Mouse (Mus musculus) stomach, postnatal 0 days (tissue): Measurements from ENCODE around the gene Abtb2. TPM values are rescaled to one million over a fixed set of nuclear protein-coding genes. Genes with fewer than 3 reads are reported as not detected.
"Not testable (repeated sequence)": the region's sequence is repeated elsewhere in the genome, so short reads cannot be mapped to it uniquely, and the experiment has no call there.

Experiments used
- ATAC-seq: fragments of 200-750 bp; cut with Nextera tagmentation; 2 replicates; pipeline ENCODE4 v1.8.0; 2017; ENCODE audit not compliant: low FRiP score, low TSS enrichment
- DNase-seq: peaks from one replicate; pipeline ENCODE4 v3.0.0-alpha.2; 2016; ENCODE audit warnings: low spot score
- H3K27ac ChIP-seq: fragments of 300-500 bp; sonication (generic); replicated peaks from 2 replicates; pipeline ENCODE4 v1.5.1; 2014; ENCODE audit warnings: mild to moderate bottlenecking, control low read depth
- H3K27me3 ChIP-seq: fragments of 300-500 bp; sonication (generic); 2 replicates; pipeline ENCODE4 v1.6.1; 2014; ENCODE audit warnings: low read length; ENCODE audit not compliant: control insufficient read depth, insufficient read depth
- H3K36me3 ChIP-seq: fragments of 300-500 bp; sonication (generic); 2 replicates; pipeline ENCODE4 v1.6.1; 2014; ENCODE audit warnings: low read length, mixed read lengths; ENCODE audit not compliant: control insufficient read depth, insufficient read depth
- H3K4me1 ChIP-seq: fragments of 300-500 bp; sonication (generic); replicated peaks from 2 replicates; pipeline ENCODE4 v1.6.1; 2014; ENCODE audit warnings: antibody characterized with exemption; ENCODE audit not compliant: control insufficient read depth, insufficient read depth
- H3K4me2 ChIP-seq: fragments of 300-500 bp; sonication (generic); replicated peaks from 2 replicates; pipeline ENCODE4 v1.6.1; 2014; ENCODE audit warnings: low read depth, mild to moderate bottlenecking, control low read depth, moderate library complexity
- H3K4me3 ChIP-seq: fragments of 300-500 bp; sonication (generic); 2 replicates; pipeline ENCODE4 v1.5.1; 2014; ENCODE audit warnings: low read depth, low read length, control low read depth
- H3K9ac ChIP-seq: fragments of 300-500 bp; sonication (generic); 2 replicates; pipeline ENCODE4 v1.6.1; 2014; ENCODE audit warnings: mild to moderate bottlenecking, low read length, control low read depth, mixed read lengths
- H3K9me3 ChIP-seq: fragments of 300-500 bp; sonication (generic); 2 replicates; pipeline ENCODE4 v1.6.1; 2016; ENCODE audit warnings: low read length; ENCODE audit not compliant: control insufficient read depth
- CTCF ChIP-seq: IDR thresholded peaks from 2 replicates; pipeline ENCODE4 v1.5.1; 2016; ENCODE audit warnings: antibody characterized with exemption, low read depth, mild to moderate bottlenecking, moderate library complexity
- EP300 ChIP-seq: optimal IDR thresholded peaks from 2 replicates; pipeline ENCODE3; 2016; ENCODE audit warnings: antibody characterized with exemption
- WGBS: fragments of 180-500 bp; shearing (Covaris S2); extraction: QIAGEN DNeasy Blood & Tissue Kit; methylation state at CpG from one replicate; pipeline ENCODE4 v1.1.7; 2014; 5-methylcytosine and 5-hydroxymethylcytosine counted together
- polyA plus RNA-seq: library from polyadenylated mRNA; unstranded; fragments of >200 nt; fragmentation: Nextera tagmentation; extraction: Ambion mirVana; gene quantifications from 2 replicates; pipeline ENCODE4 v1.2.1, GENCODE M21; 2015

Gene Abtb2
- polyA plus RNA-seq: 3.5 and 4.0 TPM in 2 replicates

- Histone ChIP-seq H3K9ac (peak within 1 kb of the TSS; percentile 65), H3K9me3 (no peaks in the 10 kb centered on the region), H3K4me2 (peak within 1 kb of the TSS; percentile 97), H3K27ac (peak within 1 kb of the TSS; percentile 84), H3K4me3 (peak within 1 kb of the TSS; percentile 60), H3K36me3 (no peaks in the 10 kb centered on the region), H3K27me3 (no peaks in the 10 kb centered on the region), H3K4me1 (peaks cover 7% of the 10 kb centered on the region)
- TF ChIP-seq EP300: no peak
- peak; percentile 18; the same call in 1 of the 2 replicates for TF ChIP-seq CTCF
- peak; percentile 93 for DNase-seq
- WGBS: under 1% methylated on average over 34 of the region's 34 CpGs
- ATAC-seq: peak; percentile 95
These were observed at the start of gene Abtb2 for GRCm38 (mm10) chr2:103565732-103566422. TSS of gene Abtb2 (plus strand) at chr2:103566310.

GRCm38 (mm10) chr2:103516472-103516871 lies 49.6 kb upstream of the Abtb2 start:
- no peaks in the 10 kb centered on the region for H3K36me3 ChIP-seq
- no peak overlapping the region for H3K27ac ChIP-seq
- 28% methylated on average over 1 of the region's 1 CpGs for WGBS
- H3K4me2 ChIP-seq: no peak overlapping the region
- TF ChIP-seq CTCF: no peak
- TF ChIP-seq EP300: no peak
- H3K4me3 ChIP-seq: no peak overlapping the region
- DNase-seq (no peak), ATAC-seq (no peak)
- H3K9ac ChIP-seq: no peak overlapping the region
- H3K9me3 ChIP-seq: no peaks in the 10 kb centered on the region
- no peaks in the 10 kb centered on the region for H3K27me3 ChIP-seq
- H3K4me1 ChIP-seq: no peaks in the 10 kb centered on the region

- Histone ChIP-seq H3K4me2 (no peak overlapping the region), H3K36me3 (no peaks in the 10 kb centered on the region), H3K27ac (no peak overlapping the region), H3K9ac (no peak overlapping the region), H3K9me3 (no peaks in the 10 kb centered on the region), H3K4me1 (no peaks in the 10 kb centered on the region), H3K4me3 (no peak overlapping the region), H3K27me3 (no peaks in the 10 kb centered on the region)
- ATAC-seq (no peak), DNase-seq (no peak)
- WGBS: 85% methylated on average over 1 of the region's 1 CpGs
- TF ChIP-seq EP300 (no peak), CTCF (no peak)
These were observed 40.5 kb upstream of the Abtb2 start for GRCm38 (mm10) chr2:103525596-103525995.

- H3K4me3 ChIP-seq: no peak overlapping the region
- DNase-seq: peak; percentile 80
- H3K9me3 ChIP-seq: no peaks in the 10 kb centered on the region
- H3K27ac ChIP-seq: no peak overlapping the region
- WGBS: 5% methylated on average over 2 of the region's 2 CpGs
- no peaks in the 10 kb centered on the region for H3K4me1 ChIP-seq
- H3K27me3 ChIP-seq: no peaks in the 10 kb centered on the region
- peak; percentile 65 for ATAC-seq
- no peaks in the 10 kb centered on the region for H3K36me3 ChIP-seq
- H3K4me2 ChIP-seq: no peak overlapping the region
- H3K9ac ChIP-seq: no peak overlapping the region
- TF ChIP-seq EP300 (no peak), CTCF (peak; percentile 100)
These were observed 19.0 kb upstream of the Abtb2 start for GRCm38 (mm10) chr2:103547132-103547531.

- not testable (repeated sequence) for H3K4me3 ChIP-seq, H3K9ac ChIP-seq, DNase-seq, H3K4me2 ChIP-seq, H3K9me3 ChIP-seq, H3K27me3 ChIP-seq, H3K36me3 ChIP-seq, ATAC-seq, H3K27ac ChIP-seq, H3K4me1 ChIP-seq
- WGBS: 76% methylated on average over 2 of the region's 2 CpGs
These were observed 15.8 kb upstream of the Abtb2 start for GRCm38 (mm10) chr2:103550301-103550700.

GRCm38 (mm10) chr2:103554041-103554440 lies 12.1 kb upstream of the Abtb2 start:
- no peaks in the 10 kb centered on the region for H3K27me3 ChIP-seq
- DNase-seq: no peak
- H3K4me2 ChIP-seq: no peak overlapping the region
- no peaks in the 10 kb centered on the region for H3K36me3 ChIP-seq
- H3K27ac ChIP-seq: no peak overlapping the region
- H3K9ac ChIP-seq: no peak overlapping the region
- 54% methylated on average over 2 of the region's 2 CpGs for WGBS
- no peak for ATAC-seq
- H3K4me3 ChIP-seq: no peak overlapping the region
- no peaks in the 10 kb centered on the region for H3K9me3 ChIP-seq
- no peak for TF ChIP-seq EP300
- no peak for TF ChIP-seq CTCF
- no peaks in the 10 kb centered on the region for H3K4me1 ChIP-seq
